Mouse (Mus musculus): ENCODE measurements around the gene Casp3.

DNA sequence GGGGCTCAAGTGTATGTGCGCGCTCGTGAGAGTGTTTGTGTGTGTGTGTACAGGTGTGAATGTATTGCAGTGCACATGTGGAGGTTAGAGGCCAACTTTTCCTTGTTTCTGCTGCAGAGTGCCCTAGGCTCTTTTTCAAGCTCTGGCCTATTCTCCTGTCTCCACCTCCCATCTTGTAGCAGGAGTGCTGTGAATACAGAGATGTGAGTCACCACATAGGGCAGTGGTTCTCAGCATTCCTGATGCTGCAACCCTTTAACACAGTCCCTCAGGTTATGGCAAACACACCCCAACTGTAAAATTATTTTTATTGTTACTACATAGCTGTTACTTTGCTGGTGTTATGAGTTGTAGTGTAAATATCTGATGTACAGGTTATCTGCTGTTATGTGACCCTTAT, 13.3 kb downstream of the Casp3 start:
- TF ChIP-seq CTCF (IDR thresholded peaks at IDR 0.05; ENCODE audit: control insufficient read depth, insufficient read depth, low read length), result no peak
- TF ChIP-seq POLR2A (IDR thresholded peaks at IDR 0.05; ENCODE audit: borderline replicate concordance, control insufficient read depth, low read depth, low read length), result no peak
